Mouse (Mus musculus) hindbrain, embryonic 13.5 days (tissue): Measurements from ENCODE around the gene Egfl6. TPM values are rescaled to one million over a fixed set of nuclear protein-coding genes. Genes with fewer than 3 reads are reported as not detected.

Source experiments
- ATAC-seq: fragments of 200-750 bp; cut with Nextera tagmentation; 2 replicates; pipeline ENCODE4 v1.8.0; 2017; ENCODE audit warnings: moderate TSS enrichment; ENCODE audit not compliant: low FRiP score
- H3K27ac ChIP-seq: fragments of 300-500 bp; sonication (generic); 2 replicates; pipeline ENCODE4 v1.5.1; 2015; ENCODE audit warnings: inconsistent platforms, mild to moderate bottlenecking, moderate library complexity
- H3K27me3 ChIP-seq: fragments of 300-500 bp; sonication (generic); 2 replicates; pipeline ENCODE4 v1.6.1; 2015; ENCODE audit warnings: mild to moderate bottlenecking, inconsistent platforms
- H3K36me3 ChIP-seq: fragments of 300-500 bp; sonication (generic); 2 replicates; pipeline ENCODE4 v1.6.1; 2015; ENCODE audit warnings: mild to moderate bottlenecking, inconsistent platforms
- H3K4me1 ChIP-seq: fragments of 300-500 bp; sonication (generic); replicated peaks from 2 replicates; pipeline ENCODE4 v1.6.1; 2015; ENCODE audit warnings: inconsistent platforms
- H3K4me2 ChIP-seq: fragments of 300-500 bp; sonication (generic); 2 replicates; pipeline ENCODE4 v1.6.1; 2015; ENCODE audit warnings: inconsistent platforms, mild to moderate bottlenecking, moderate library complexity
- H3K4me3 ChIP-seq: fragments of 300-500 bp; sonication (generic); 2 replicates; pipeline ENCODE4 v1.5.1; 2015; ENCODE audit warnings: mild to moderate bottlenecking, inconsistent platforms
- H3K9ac ChIP-seq: fragments of 300-500 bp; sonication (generic); 2 replicates; pipeline ENCODE4 v1.6.1; 2015; ENCODE audit warnings: mild to moderate bottlenecking, inconsistent platforms
- H3K9me3 ChIP-seq: fragments of 300-500 bp; sonication (generic); 2 replicates; pipeline ENCODE4 v1.6.1; 2016; ENCODE audit warnings: inconsistent platforms
- WGBS: fragments of 180-500 bp; shearing (Covaris S2); methylation state at CpG from one replicate; pipeline ENCODE4 v1.1.7; 2015; 5-methylcytosine and 5-hydroxymethylcytosine counted together
- polyA plus RNA-seq: library from polyadenylated mRNA; unstranded; fragments of >200 nt; fragmentation: Nextera tagmentation; extraction: Ambion mirVana; gene quantifications from 2 replicates; pipeline ENCODE4 v1.2.1, GENCODE M21; 2015

Gene Egfl6
- polyA plus RNA-seq, 1 experiment from 2014 or later = 3.8 TPM

GRCm38 (mm10) chrX:166512071-166512470, 73.4 kb downstream of the Egfl6 start:
- Histone ChIP-seq H3K4me3 (no peak overlapping the region), H3K4me2 (no peak overlapping the region), H3K27me3 (peaks cover 6% of the 10 kb centered on the region; the same call in 1 of the 2 replicates), H3K36me3 (no peaks in the 10 kb centered on the region), H3K9me3 (no peaks in the 10 kb centered on the region), H3K4me1 (0 out of 2 replicates have a peak, but pooled peaks cover 4% of the 10 kb centered on the region), H3K27ac (no peak overlapping the region), H3K9ac (no peak overlapping the region)
- ATAC-seq = no peak
- 95% methylated on average over 4 of the region's 4 CpGs for WGBS

DNA sequence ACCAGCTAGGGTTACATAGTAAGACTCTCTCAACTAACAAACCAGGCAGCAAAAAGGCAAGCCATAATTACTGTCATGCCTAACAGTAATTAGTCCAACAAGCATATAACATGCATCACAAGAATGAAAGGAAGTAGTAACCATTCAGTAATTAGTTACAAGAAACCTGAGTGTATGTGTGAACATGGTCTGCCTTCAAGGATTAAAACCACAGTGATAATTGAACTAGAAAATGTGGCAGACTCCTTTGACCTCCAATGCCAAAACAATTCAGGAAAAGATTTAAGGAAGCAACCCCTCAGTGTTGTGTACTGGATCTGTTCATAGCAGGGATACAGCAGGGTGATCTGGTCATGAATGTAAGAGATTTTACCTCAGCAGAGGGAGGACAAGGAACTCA, 74.4 kb downstream of the Egfl6 start:
- Histone ChIP-seq H3K4me2 (no peak overlapping the region), H3K4me3 (no peak overlapping the region), H3K9ac (no peak overlapping the region), H3K9me3 (no peaks in the 10 kb centered on the region), H3K4me1 (0 out of 2 replicates have a peak, but pooled peaks cover 4% of the 10 kb centered on the region), H3K27me3 (peaks cover 6% of the 10 kb centered on the region; the same call in 1 of the 2 replicates), H3K36me3 (no peaks in the 10 kb centered on the region), H3K27ac (no peak overlapping the region)
- no peak for ATAC-seq

DNA sequence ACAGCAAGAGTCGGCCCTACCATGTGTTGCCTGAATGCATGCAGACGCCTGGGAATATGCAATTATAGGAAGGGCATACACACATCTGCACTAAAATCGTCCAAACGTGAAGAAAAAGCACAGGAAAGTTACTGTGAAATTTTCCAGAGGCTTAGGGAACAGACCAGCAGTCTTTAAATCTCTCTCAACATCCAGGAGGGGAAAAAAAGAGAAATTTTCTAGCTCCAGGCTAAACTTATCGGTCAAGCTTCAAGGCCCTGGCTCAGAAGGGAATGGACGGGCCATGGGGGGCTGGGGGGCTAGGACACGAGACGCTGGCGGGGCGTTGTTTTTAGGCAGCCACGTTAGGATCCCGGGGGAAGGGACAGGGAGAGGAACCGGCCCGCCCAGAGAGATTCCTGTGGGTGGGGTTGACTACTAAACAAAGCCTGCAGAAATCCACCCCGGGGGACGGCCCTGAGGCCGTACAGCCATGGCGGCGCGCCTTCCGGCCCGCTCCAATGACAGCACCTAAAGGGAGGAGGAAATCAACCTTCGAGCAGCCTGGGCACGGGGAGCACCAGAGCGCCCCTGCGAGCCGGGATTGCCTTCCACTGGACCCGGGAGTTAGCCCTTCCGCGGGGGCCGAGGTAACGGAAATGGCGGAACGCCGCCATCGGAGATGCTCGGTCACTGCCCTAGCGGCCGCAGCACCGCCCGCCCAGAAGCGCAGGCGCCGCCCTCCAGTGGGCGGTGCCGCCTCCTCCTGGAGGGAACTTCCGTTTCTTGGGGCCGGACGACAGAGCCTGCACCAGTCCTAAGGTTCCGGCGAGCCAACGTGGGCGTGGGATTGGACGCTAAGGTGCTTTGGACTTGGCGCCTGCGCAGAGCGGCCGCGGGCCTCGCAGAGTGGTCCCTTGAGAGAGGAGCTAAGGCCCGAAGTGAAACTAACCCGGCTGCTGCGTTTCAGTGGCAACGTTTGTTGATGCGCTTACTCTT, 75.5 kb downstream of the Egfl6 start:
- Histone ChIP-seq H3K27ac (peak overlapping the region; percentile 99), H3K36me3 (0 out of 2 replicates have a peak, but pooled peaks cover 3% of the 10 kb centered on the region), H3K4me1 (0 out of 2 replicates have a peak, but pooled peaks cover 4% of the 10 kb centered on the region), H3K4me3 (peak overlapping the region; percentile 49), H3K9me3 (no peaks in the 10 kb centered on the region), H3K4me2 (peak overlapping the region; percentile 48), H3K9ac (peak overlapping the region; percentile 77), H3K27me3 (no peaks in the 10 kb centered on the region)
- WGBS = 23% methylated on average over 64 of the region's 65 CpGs
- ATAC-seq = peak; percentile 99

DNA sequence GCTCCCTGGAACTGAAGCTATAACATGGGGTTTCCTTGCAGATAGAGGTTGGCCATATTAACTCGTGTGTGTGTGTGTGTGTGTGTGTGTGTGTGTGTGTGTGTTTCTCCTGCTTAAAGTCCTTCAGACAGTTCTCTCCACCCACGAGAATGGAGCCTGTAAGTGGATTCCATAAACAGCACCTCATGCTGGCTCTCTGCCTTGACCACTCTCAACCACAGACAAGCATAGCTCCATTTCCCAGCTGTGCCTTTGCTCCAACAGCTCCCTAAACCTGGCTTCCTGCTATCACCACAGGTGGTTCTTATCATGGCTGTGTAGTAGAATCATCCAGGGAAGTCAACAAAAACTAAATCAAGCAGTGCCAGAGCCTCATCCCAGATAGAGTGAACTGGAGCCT, 81.1 kb downstream of the Egfl6 start:
- 80% methylated on average over 2 of the region's 2 CpGs for WGBS
- 0 out of 2 replicates have a peak, but pooled peaks cover 10% of the 10 kb centered on the region for H3K36me3 ChIP-seq
- H3K4me1 ChIP-seq = 0 out of 2 replicates have a peak, but pooled peaks cover 4% of the 10 kb centered on the region
- H3K27me3 ChIP-seq = no peaks in the 10 kb centered on the region; the same call in 1 of the 2 replicates
- no peak overlapping the region for H3K27ac ChIP-seq
- no peak overlapping the region for H3K9ac ChIP-seq
- ATAC-seq = no peak
- no peak overlapping the region for H3K4me3 ChIP-seq
- no peak overlapping the region for H3K4me2 ChIP-seq
- H3K9me3 ChIP-seq = no peaks in the 10 kb centered on the region

GRCm38 (mm10) chrX:166499496-166500190, 85.9 kb downstream of the Egfl6 start:
- ATAC-seq = no peak
- no peak overlapping the region for H3K4me3 ChIP-seq
- no peak overlapping the region for H3K27ac ChIP-seq
- WGBS = 92% methylated on average over 1 of the region's 1 CpGs
- H3K9ac ChIP-seq = no peak overlapping the region
- H3K36me3 ChIP-seq = 0 out of 2 replicates have a peak, but pooled peaks cover 7% of the 10 kb centered on the region
- H3K4me2 ChIP-seq = no peak overlapping the region
- H3K9me3 ChIP-seq = no peaks in the 10 kb centered on the region
- no peaks in the 10 kb centered on the region; the same call in 1 of the 2 replicates for H3K27me3 ChIP-seq
- H3K4me1 ChIP-seq = no peaks in the 10 kb centered on the region

DNA sequence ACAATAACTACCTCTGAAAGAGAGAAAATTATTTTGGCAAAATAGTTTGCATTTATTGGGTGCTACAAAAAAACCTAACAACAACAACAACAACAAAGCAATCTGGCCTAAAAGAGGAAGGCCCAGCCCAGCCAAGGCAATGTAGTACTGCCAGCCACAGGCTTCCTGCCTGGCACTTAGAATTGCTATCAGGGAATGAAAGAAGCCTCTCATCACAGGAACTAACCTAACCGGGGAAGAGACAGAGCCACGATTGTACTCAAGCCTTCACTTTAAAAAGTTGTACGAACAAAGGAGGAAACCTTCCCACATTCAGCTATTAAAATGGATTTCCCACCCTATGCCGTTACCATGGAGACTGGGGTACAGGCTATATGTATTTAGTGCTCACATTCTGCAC, 87.7 kb downstream of the Egfl6 start:
- 61% methylated on average over 4 of the region's 4 CpGs for WGBS
- Histone ChIP-seq H3K9ac (no peak overlapping the region), H3K9me3 (no peaks in the 10 kb centered on the region), H3K4me1 (no peaks in the 10 kb centered on the region), H3K27ac (no peak overlapping the region), H3K27me3 (no peaks in the 10 kb centered on the region; the same call in 1 of the 2 replicates), H3K4me2 (no peak overlapping the region), H3K36me3 (0 out of 2 replicates have a peak, but pooled peaks cover 3% of the 10 kb centered on the region), H3K4me3 (no peak overlapping the region)
- no peak for ATAC-seq

- Histone ChIP-seq H3K9ac (no peak overlapping the region), H3K27ac (no peak overlapping the region), H3K4me1 (no peaks in the 10 kb centered on the region), H3K27me3 (no peaks in the 10 kb centered on the region), H3K4me3 (no peak overlapping the region), H3K9me3 (no peaks in the 10 kb centered on the region), H3K4me2 (no peak overlapping the region), H3K36me3 (no peaks in the 10 kb centered on the region)
- WGBS = 98% methylated on average over 2 of the region's 2 CpGs
- no peak for ATAC-seq
Measured at GRCm38 (mm10) chrX:166495052-166495451, 90.5 kb downstream of the Egfl6 start.

GRCm38 (mm10) chrX:166479365-166479983, 106.0 kb downstream of the Egfl6 start, which contains the start of gene Rab9:
TSS of gene Rab9 (minus strand) at chrX:166479867.
- ATAC-seq = peak; percentile 99
- H3K4me2 ChIP-seq = peak within 1 kb of the TSS; percentile 62
- no peaks in the 10 kb centered on the region for H3K27me3 ChIP-seq
- H3K36me3 ChIP-seq = no peaks in the 10 kb centered on the region
- no peaks in the 10 kb centered on the region for H3K9me3 ChIP-seq
- peak within 1 kb of the TSS; percentile 74 for H3K9ac ChIP-seq
- H3K4me3 ChIP-seq = peak within 1 kb of the TSS; percentile 58
- H3K27ac ChIP-seq = peak within 1 kb of the TSS; percentile 85
- H3K4me1 ChIP-seq = peaks cover 16% of the 10 kb centered on the region
- 15% methylated on average over 33 of the region's 41 CpGs for WGBS

DNA sequence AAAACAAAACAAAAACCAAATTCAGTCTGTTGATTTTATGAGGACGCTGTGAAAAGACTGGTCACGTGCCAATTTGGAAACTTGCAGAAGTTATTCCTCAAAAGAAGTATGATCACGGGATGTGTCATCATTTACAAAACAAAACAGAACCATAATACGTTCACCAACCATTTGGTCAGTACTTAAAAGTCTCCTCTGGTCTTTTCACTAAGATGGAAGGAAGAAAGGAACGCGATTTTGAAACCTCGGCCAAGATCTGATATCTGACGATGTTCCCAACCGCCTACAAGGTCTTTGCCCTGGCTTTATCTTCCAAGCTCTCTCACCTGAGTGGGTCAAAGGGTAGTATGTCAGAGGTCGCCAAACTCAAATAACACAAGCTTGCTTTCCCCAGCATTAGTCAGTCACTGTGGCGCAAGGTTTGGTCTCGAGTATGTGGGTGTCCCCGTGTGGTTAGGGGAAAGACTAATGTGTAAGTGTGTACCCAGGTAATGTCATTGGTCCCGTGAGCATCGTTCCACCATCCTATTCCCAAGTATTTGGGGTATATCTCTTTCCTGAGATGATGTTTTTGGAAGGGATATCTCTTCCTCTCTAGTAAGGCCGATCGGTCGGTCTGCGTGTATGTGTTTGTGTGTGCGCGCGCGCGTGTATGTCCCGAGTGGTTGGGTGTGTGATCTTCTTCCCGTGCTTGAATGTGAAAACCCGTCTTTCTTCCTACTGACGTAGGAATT, 106.7 kb downstream of the Egfl6 start:
- WGBS = 26% methylated on average over 28 of the region's 28 CpGs
- H3K36me3 ChIP-seq = no peaks in the 10 kb centered on the region
- H3K4me2 ChIP-seq = peak overlapping the region; percentile 62
- H3K27me3 ChIP-seq = no peaks in the 10 kb centered on the region
- H3K4me3 ChIP-seq = peak overlapping the region; percentile 58
- peaks cover 16% of the 10 kb centered on the region for H3K4me1 ChIP-seq
- ATAC-seq = peak; percentile 64
- peak overlapping the region; percentile 85 for H3K27ac ChIP-seq
- H3K9ac ChIP-seq = peak overlapping the region; percentile 74
- H3K9me3 ChIP-seq = no peaks in the 10 kb centered on the region

DNA sequence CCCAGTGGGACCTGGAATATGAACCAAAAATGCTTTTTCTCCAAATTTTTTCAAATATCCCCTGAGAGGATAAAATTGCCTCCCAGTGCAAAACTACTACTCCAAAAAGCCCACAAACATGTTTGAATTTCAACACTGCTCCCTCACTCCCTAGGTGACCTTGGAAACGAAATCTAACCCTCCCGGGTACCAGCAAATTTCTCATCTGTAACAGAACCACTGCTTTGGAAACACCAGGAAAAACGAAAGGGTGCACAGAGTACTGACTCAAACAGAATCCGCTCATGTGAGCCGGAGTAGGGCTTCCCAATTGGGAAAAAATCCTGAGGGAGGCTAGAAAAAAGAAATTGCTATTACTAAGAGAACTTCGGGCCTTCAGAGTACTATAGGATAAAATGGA, 108.1 kb downstream of the Egfl6 start:
- H3K9me3 ChIP-seq = no peaks in the 10 kb centered on the region
- peak overlapping the region; percentile 9; the same call in 1 of the 2 replicates for H3K4me3 ChIP-seq
- no peaks in the 10 kb centered on the region for H3K36me3 ChIP-seq
- H3K27me3 ChIP-seq = no peaks in the 10 kb centered on the region
- peaks cover 16% of the 10 kb centered on the region for H3K4me1 ChIP-seq
- H3K27ac ChIP-seq = no peak overlapping the region
- no peak overlapping the region for H3K9ac ChIP-seq
- WGBS = 72% methylated on average over 6 of the region's 6 CpGs
- peak overlapping the region; percentile 62 for H3K4me2 ChIP-seq
- no peak for ATAC-seq
